Mouse (Mus musculus) heart, adult 8-10 months (tissue): ENCODE results near the gene Fam98b. TPM values are rescaled to one million over a fixed set of nuclear protein-coding genes. Genes with fewer than 3 reads are reported as not detected.

Source experiments
- DNase-seq: peaks from one replicate; pipeline ENCODE4 v3.0.0; 2022; ENCODE audit warnings: low spot score
- total RNA-seq, 4 experiments: library from RNA; stranded (reverse); gene quantifications; 2 replicates each; pipeline ENCODE4 v1.2.4; 2022

Fam98b gene
- total RNA-seq: 10 to 100 TPM; 22.3 to 24.3 (median 22.8) TPM

GRCm38 (mm10) chr2:117249255-117250000 is at the start of gene Fam98b:
TSS of gene Fam98b (plus strand) at chr2:117249739.
- DNase-seq: peak; percentile 91

- DNase-seq: no peak
Measured at GRCm38 (mm10) chr2:117200869-117201338, 48.6 kb upstream of the Fam98b start.

GRCm38 (mm10) chr2:117203350-117203749 is 46.2 kb upstream of the Fam98b start:
- DNase-seq: no peak

- no peak for DNase-seq
Measured at GRCm38 (mm10) chr2:117204534-117204933, 45.0 kb upstream of the Fam98b start.

GRCm38 (mm10) chr2:117205066-117205465 is 44.5 kb upstream of the Fam98b start:
- DNase-seq: no peak

GRCm38 (mm10) chr2:117210416-117211085 is 39.0 kb upstream of the Fam98b start:
- DNase-seq: peak; percentile 33

DNA sequence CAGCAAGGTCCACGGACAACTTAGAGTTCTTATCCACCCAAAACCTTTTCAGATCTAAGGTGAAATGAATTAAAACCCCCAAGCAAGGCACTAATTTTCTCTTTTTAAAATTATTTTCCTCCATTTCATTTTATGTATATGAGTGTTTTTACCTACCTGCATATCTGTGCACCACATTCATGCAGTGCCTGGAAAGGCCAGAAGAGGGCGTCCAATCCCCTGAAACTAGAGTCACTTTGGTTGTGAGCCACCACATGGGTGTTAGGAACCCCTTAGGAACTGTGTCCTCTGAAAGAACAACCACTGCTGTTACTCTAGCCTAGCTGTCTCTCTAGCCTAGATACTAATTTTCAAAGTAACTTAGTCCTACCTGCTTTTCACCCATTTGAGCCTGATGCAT is 33.4 kb upstream of the Fam98b start:
- no peak for DNase-seq

DNA sequence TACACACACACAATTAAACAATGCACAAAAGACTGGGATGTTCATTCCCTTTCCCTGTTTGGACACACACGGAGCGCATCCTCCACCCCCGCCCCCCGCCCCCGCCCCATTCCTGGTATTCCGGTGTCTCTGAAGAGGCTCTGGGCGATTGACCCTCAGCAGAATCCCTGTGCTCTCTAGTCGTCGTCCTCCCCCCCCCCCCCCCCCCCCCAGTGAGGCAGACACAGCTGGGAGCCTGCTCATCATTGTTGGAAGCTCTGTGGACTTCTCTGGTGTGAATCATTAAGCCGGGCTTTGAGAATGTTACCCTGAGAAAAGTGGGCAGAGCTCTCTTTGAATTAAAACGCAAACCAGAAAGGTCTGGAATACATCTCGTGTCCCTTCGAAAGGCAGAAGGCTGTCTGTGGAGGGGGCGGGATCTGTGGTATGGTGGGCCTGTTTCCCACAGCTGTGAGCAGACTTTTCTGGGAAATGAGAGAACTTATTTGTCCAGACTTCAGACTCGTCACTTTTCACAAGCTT is 31.8 kb upstream of the Fam98b start:
- DNase-seq: no peak

DNA sequence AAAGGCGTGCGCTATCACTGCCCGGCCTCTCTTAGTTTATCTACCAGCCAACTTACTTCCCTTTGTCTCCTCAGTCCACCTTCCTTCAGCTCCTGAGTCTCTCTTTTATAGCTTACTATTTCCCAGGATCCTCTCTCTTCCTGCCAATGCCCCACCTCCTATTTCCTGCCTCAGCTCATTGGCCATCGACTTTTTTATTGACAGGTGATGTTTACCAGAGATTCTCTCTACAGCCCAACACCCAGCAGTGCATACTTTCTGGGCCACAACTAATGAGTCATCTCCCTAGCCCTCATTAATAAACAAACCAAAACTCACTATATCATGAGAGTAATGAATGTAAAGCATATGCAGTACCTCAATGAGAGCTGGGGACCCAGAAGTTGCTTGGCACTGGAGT is 30.0 kb upstream of the Fam98b start:
- DNase-seq: no peak

DNA sequence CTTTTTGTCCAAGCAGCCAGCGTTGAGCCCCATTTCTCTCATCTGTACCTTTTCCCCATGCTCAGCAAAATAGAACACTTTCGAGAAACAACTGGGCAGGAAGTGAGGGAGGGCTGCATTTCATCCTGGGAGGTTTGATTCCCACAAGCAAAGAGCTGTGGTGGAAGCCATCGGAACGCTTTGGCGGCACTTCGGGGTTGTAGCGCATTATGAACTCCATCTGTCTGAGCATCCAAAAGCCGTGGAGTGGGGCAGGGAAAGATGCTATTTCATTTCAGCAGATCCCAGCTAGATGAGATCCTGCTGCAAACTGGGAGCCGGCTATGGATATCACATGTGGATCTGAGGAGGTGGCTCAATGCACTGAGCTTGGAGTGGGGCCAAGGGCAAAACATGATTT is 26.9 kb upstream of the Fam98b start:
- no peak for DNase-seq

- DNase-seq: no peak
Measured at GRCm38 (mm10) chr2:117228601-117229125, 20.9 kb upstream of the Fam98b start.

DNA sequence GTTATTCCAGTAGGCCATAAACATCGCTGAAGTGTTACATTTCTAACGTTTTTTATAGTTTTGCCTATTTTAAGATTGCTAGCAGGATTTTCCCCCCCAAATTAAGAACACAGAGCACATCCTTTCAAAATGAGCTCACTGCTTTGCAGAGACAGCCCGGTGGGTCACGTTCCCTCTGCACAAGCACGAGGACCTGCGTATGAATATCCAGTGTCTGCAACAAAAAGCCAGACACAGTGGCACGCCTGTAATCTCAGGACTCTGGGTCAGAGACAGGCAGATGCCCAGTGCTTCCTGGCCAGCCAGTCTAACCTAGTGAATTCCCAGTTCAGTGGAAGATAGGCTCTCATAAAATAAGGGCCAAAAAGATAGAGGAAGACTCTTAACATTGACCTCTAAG is 19.3 kb upstream of the Fam98b start:
- no peak for DNase-seq

DNA sequence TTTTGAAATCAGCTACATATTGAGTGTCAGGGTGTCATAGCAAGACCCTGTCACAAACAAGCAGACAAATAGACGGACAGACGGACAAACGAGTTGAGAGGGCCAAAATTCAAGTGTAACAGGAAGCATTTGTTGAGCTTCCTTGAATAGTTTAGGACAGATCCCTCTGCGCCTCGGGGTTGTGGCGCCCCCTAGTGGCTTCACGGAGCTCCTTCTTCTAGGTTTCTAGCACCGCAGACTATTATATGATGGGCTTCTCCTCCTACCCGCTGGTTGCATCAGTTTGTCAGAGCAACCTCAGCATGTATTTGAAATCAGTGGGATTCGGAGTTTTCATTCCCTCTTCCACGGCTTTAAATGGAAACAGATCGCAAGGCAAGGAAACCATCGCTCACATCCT is 18.3 kb upstream of the Fam98b start:
- peak; percentile 68 for DNase-seq

DNA sequence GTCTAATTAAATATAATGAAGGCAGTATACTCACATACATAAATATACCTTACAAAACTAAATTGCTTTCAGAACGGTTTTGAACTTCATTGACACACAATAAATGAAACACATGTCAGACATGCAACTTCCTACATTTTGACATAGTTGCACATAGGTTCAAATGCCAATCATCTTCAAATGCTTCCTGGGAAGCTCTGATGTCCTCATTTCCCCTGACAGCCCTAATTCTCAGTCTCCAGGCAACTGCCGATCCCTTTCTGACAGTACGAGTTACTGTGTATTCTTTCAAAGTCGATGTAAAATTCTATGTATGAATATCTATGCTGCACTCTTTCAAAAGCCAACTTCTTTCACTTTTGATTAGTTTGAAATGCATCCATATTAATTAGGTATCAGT is 7.6 kb upstream of the Fam98b start:
- no peak for DNase-seq

DNA sequence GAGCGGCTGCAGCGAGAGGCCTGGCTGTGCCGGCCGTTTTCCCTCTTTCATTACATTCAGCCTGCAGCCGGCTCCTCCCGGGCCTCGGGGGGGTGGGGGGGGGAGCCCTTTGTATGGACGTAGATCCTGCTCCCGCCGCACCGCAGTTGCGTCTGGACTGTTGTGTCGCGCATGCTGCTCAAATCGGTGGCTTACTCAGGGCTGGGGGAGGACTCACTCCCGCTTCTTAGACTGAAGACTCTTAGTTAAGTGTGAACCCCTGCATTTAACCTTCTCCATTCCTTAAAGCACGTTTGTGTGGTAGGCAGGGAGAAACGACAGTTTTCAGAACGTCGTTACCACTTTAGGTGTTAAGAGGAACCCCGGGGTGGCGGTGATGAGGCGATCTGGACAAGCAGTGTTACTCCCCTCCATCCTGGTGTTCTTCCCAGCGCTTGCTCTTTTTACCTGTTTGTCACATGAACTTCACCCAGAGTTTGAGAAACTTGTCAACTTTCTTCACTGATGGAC is 517 bp downstream of the Fam98b start:
- DNase-seq: peak; percentile 12

DNA sequence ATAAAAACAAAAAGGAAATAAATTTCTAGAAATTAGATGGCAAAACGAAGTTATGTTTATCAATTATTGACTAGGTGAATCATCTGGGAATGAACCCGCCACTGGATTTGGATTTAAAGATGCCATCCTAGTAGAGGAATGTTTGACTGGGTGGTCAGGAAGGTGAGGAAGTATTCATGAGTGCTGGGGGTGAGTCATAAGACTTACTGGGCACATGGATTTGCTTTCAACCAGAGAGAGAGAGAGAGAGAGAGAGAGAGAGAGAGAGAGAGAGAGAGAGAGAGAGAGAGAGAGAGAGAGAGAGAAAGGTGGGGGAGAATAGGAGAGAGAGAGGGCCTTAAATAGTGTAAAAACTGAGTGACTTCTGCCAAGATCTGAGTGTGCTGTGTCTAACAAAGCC is 5.9 kb downstream of the Fam98b start:
- DNase-seq: no peak

DNA sequence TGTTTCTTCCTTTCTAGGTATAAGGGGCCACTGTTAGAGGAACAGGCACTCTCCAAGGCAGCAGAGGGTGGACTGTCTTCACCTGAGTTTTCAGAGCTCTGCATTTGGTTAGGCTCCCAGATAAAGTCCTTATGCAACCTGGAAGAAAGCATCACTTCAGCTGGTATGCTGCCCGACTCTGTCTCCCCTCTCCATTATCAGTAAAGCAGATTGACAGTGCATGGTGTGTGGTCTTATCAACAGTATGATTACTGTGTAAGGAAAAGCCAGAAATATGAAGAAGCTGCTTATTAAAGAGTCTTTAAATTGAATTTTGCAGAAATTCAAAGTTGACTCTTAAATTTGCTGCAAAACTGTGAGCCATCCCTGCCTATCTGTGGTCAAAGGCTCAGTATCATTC is 8.1 kb downstream of the Fam98b start:
- DNase-seq: no peak

GRCm38 (mm10) chr2:117262184-117262583 is 12.6 kb downstream of the Fam98b start:
- DNase-seq: peak; percentile 6

DNA sequence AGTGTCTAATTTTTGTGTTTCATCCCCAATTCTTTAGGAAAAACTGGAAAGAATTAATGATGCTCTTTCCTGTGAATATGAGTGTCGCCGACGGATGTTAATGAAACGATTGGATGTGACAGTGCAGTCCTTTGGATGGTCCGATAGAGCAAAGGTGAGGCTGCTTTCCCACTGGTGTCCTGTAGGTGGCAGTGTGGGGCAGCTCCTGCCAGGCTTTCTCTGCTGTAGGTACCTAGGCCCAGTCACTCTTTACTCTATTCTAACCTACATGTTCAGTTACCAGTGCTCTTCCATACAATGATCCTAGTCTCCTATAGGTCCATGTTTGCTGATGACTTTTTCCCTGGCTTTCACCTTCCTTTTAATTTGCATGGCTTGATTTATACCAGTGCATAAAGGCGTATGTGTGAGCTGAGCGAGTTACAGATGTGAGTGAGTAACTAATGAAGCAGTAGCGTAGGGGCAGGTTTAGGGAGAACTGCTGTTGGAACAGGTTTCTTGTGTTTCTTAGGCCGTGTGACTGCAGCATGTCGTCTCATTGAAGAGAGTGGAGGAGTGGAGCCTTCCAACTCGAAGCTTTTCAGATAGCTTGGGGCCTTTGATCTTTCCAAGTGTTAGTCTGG is 14.4 kb downstream of the Fam98b start:
- DNase-seq: peak; percentile 60

- DNase-seq: no peak
Measured at GRCm38 (mm10) chr2:117288291-117288690, 38.8 kb downstream of the Fam98b start.

- DNase-seq: no peak
Measured at GRCm38 (mm10) chr2:117299596-117300448, 50.3 kb downstream of the Fam98b start.
